Mouse (Mus musculus): Measurements from ENCODE around the gene Zfp658. TPM values are rescaled to one million over a fixed set of nuclear protein-coding genes. Genes with fewer than 3 reads are reported as not detected.

The Zfp658 gene
- polyA plus RNA-seq, 1 experiment = 0.19 TPM

GRCm38 (mm10) chr7:43532936-43533505 is 29.0 kb upstream of the Zfp658 start:
- Histone ChIP-seq H3K4me1 (ENCODE audit: control insufficient read depth, insufficient read depth, low read length) (no peaks in the 10 kb centered on the region), H3K27me3 (ENCODE audit: control insufficient read depth, insufficient read depth, low read length) (no peaks in the 10 kb centered on the region), H3K4me3 (ENCODE audit: control insufficient read depth, low read depth, low read length) (no peak overlapping the region), H3K27ac (ENCODE audit: control insufficient read depth, insufficient read depth, low read depth, low read length) (no peak overlapping the region), H3K36me3 (ENCODE audit: control insufficient read depth, insufficient read depth, low read length) (no peaks in the 10 kb centered on the region)
- TF ChIP-seq CTCF (IDR thresholded peaks at IDR 0.05; ENCODE audit: control insufficient read depth, insufficient read depth, insufficient replicate concordance, low read depth, low read length) (no peak), POLR2A (IDR thresholded peaks at IDR 0.05; ENCODE audit: control insufficient read depth, low read depth, low read length) (no peak)

GRCm38 (mm10) chr7:43538524-43538923 is 23.5 kb upstream of the Zfp658 start:
- Histone ChIP-seq H3K36me3 (ENCODE audit: control insufficient read depth, insufficient read depth, low read length) (no peaks in the 10 kb centered on the region), H3K27ac (ENCODE audit: control insufficient read depth, insufficient read depth, low read depth, low read length) (no peak overlapping the region), H3K4me3 (ENCODE audit: control insufficient read depth, low read depth, low read length) (no peak overlapping the region), H3K4me1 (ENCODE audit: control insufficient read depth, insufficient read depth, low read length) (no peaks in the 10 kb centered on the region), H3K27me3 (ENCODE audit: control insufficient read depth, insufficient read depth, low read length) (no peaks in the 10 kb centered on the region)
- no peak for TF ChIP-seq POLR2A (IDR thresholded peaks at IDR 0.05; ENCODE audit: control insufficient read depth, low read depth, low read length)
- no peak for TF ChIP-seq CTCF (IDR thresholded peaks at IDR 0.05; ENCODE audit: control insufficient read depth, insufficient read depth, insufficient replicate concordance, low read depth, low read length)

- no peak within 1 kb of the TSS for H3K27ac ChIP-seq (ENCODE audit: control insufficient read depth, insufficient read depth, low read depth, low read length)
- no peaks in the 10 kb centered on the region for H3K4me1 ChIP-seq (ENCODE audit: control insufficient read depth, insufficient read depth, low read length)
- no peak within 1 kb of the TSS for H3K4me3 ChIP-seq (ENCODE audit: control insufficient read depth, low read depth, low read length)
- no peaks in the 10 kb centered on the region for H3K36me3 ChIP-seq (ENCODE audit: control insufficient read depth, insufficient read depth, low read length)
- H3K27me3 ChIP-seq (ENCODE audit: control insufficient read depth, insufficient read depth, low read length) = no peaks in the 10 kb centered on the region
- no peak for TF ChIP-seq CTCF (IDR thresholded peaks at IDR 0.05; ENCODE audit: control insufficient read depth, insufficient read depth, insufficient replicate concordance, low read depth, low read length)
- no peak for TF ChIP-seq POLR2A (IDR thresholded peaks at IDR 0.05; ENCODE audit: control insufficient read depth, low read depth, low read length)
Observed at GRCm38 (mm10) chr7:43544225-43544977, 17.7 kb upstream of the Zfp658 start, which contains the start of gene Cd33. TSS of gene Cd33 (minus strand) at chr7:43544428.

- no peak overlapping the region for H3K4me3 ChIP-seq (ENCODE audit: control insufficient read depth, low read depth, low read length)
- H3K4me1 ChIP-seq (ENCODE audit: control insufficient read depth, insufficient read depth, low read length) = no peaks in the 10 kb centered on the region
- no peaks in the 10 kb centered on the region for H3K36me3 ChIP-seq (ENCODE audit: control insufficient read depth, insufficient read depth, low read length)
- no peaks in the 10 kb centered on the region for H3K27me3 ChIP-seq (ENCODE audit: control insufficient read depth, insufficient read depth, low read length)
- H3K27ac ChIP-seq (ENCODE audit: control insufficient read depth, insufficient read depth, low read depth, low read length) = no peak overlapping the region
- no peak for TF ChIP-seq CTCF (IDR thresholded peaks at IDR 0.05; ENCODE audit: control insufficient read depth, insufficient read depth, insufficient replicate concordance, low read depth, low read length)
- no peak for TF ChIP-seq POLR2A (IDR thresholded peaks at IDR 0.05; ENCODE audit: control insufficient read depth, low read depth, low read length)
Observed at GRCm38 (mm10) chr7:43545656-43546545, 16.2 kb upstream of the Zfp658 start.

- no peaks in the 10 kb centered on the region for H3K27me3 ChIP-seq (ENCODE audit: control insufficient read depth, insufficient read depth, low read length)
- TF ChIP-seq POLR2A (IDR thresholded peaks at IDR 0.05; ENCODE audit: control insufficient read depth, low read depth, low read length) (no peak), CTCF (IDR thresholded peaks at IDR 0.05; ENCODE audit: control insufficient read depth, insufficient read depth, insufficient replicate concordance, low read depth, low read length) (no peak)
- H3K4me3 ChIP-seq (ENCODE audit: control insufficient read depth, low read depth, low read length) = no peak overlapping the region
- no peaks in the 10 kb centered on the region for H3K36me3 ChIP-seq (ENCODE audit: control insufficient read depth, insufficient read depth, low read length)
- H3K27ac ChIP-seq (ENCODE audit: control insufficient read depth, insufficient read depth, low read depth, low read length) = no peak overlapping the region
- H3K4me1 ChIP-seq (ENCODE audit: control insufficient read depth, insufficient read depth, low read length) = no peaks in the 10 kb centered on the region
Observed at GRCm38 (mm10) chr7:43547666-43548065, 14.4 kb upstream of the Zfp658 start.

- Histone ChIP-seq H3K36me3 (ENCODE audit: control insufficient read depth, insufficient read depth, low read length) (no peaks in the 10 kb centered on the region), H3K27ac (ENCODE audit: control insufficient read depth, insufficient read depth, low read depth, low read length) (no peak overlapping the region), H3K27me3 (ENCODE audit: control insufficient read depth, insufficient read depth, low read length) (no peaks in the 10 kb centered on the region), H3K4me1 (ENCODE audit: control insufficient read depth, insufficient read depth, low read length) (no peaks in the 10 kb centered on the region), H3K4me3 (ENCODE audit: control insufficient read depth, low read depth, low read length) (no peak overlapping the region)
- TF ChIP-seq CTCF (IDR thresholded peaks at IDR 0.05; ENCODE audit: control insufficient read depth, insufficient read depth, insufficient replicate concordance, low read depth, low read length) (no peak), POLR2A (IDR thresholded peaks at IDR 0.05; ENCODE audit: control insufficient read depth, low read depth, low read length) (no peak)
Observed at GRCm38 (mm10) chr7:43548206-43548605, 13.8 kb upstream of the Zfp658 start.

- Histone ChIP-seq H3K36me3 (ENCODE audit: control insufficient read depth, insufficient read depth, low read length) (no peaks in the 10 kb centered on the region), H3K27me3 (ENCODE audit: control insufficient read depth, insufficient read depth, low read length) (no peaks in the 10 kb centered on the region), H3K4me3 (ENCODE audit: control insufficient read depth, low read depth, low read length) (no peak overlapping the region), H3K27ac (ENCODE audit: control insufficient read depth, insufficient read depth, low read depth, low read length) (no peak overlapping the region), H3K4me1 (ENCODE audit: control insufficient read depth, insufficient read depth, low read length) (no peaks in the 10 kb centered on the region)
- TF ChIP-seq POLR2A (IDR thresholded peaks at IDR 0.05; ENCODE audit: control insufficient read depth, low read depth, low read length) (no peak), CTCF (IDR thresholded peaks at IDR 0.05; ENCODE audit: control insufficient read depth, insufficient read depth, insufficient replicate concordance, low read depth, low read length) (no peak)
Observed at GRCm38 (mm10) chr7:43553153-43553552, 8.9 kb upstream of the Zfp658 start.
